Mouse (Mus musculus) left cerebral cortex, adult 18-20 months (tissue): ENCODE results near the gene Dlg1. TPM values are rescaled to one million over a fixed set of nuclear protein-coding genes. Genes with fewer than 3 reads are reported as not detected.
A peak's percentile ranks its signal among the peaks of the same experiment; 100 is the strongest.

Experiments
- DNase-seq, 2 experiments: peaks; one replicate each; pipeline ENCODE4 v3.0.0; 2021 to 2022; ENCODE audit warnings: low spot score in 2 of 2, mixed read lengths in 1 of 2
- total RNA-seq, 2 experiments: library from RNA; stranded (reverse); gene quantifications; 2 replicates each; pipeline ENCODE4 v1.2.3; 2021

Dlg1 gene
- total RNA-seq, 2 experiments from 2014 or later: 179 to 196 TPM

DNA sequence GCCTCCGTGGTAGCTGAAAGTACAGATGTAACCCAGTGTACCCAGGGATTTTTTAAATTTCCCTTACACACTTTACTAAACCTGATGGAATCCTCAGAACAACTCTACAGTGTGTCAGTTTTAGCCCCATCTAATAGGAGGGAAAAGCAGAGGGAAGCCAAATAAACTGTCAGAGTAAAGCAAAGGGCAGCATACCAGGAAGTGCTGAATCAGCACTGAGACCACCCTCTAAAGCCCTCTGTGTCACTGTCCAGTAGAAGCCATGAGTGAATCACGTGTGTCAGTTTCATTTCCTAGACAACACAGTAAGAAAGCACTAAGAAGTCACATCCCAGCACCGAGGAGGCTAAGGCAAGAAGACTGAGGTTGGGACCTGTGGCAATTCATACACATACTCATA lies 174.1 kb downstream of the Dlg1 start:
- DNase-seq: no peak

DNA sequence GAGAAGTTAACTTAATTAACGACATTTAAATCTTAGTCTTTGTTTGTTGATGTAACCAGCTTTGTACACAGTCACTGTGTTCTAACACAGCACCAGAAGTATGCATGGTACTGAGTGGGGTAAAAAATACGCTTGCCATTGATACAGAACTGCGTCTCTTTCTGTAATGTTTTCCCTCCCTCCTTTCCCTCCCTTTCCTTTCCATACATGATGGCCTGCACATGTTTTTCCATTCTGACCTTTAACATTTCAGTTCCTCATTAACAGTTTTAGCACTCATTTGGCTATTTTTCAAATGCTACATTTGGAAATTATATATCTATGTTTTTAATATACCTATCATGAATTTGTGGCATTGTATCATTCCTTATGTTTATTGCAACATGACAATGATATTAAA lies 181.0 kb downstream of the Dlg1 start:
- DNase-seq: no peak

DNA sequence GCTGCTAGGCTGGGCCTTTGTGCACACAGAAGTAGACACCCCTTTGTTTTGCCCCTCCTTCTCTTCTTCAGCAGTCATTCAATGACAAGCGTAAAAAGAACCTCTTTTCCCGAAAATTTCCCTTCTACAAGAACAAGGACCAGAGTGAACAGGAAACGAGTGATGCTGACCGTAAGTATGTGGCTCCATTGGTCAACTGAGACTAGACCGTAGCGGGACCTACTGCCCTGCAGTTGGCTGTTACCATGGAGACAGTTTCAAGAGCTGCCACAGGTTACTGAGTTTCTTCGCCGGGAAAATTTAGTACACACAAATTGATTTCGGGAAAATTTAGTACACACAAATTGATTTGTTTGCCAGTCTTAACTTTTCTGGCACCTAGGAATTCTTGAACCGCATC lies 183.5 kb downstream of the Dlg1 start:
- no peak for DNase-seq

DNA sequence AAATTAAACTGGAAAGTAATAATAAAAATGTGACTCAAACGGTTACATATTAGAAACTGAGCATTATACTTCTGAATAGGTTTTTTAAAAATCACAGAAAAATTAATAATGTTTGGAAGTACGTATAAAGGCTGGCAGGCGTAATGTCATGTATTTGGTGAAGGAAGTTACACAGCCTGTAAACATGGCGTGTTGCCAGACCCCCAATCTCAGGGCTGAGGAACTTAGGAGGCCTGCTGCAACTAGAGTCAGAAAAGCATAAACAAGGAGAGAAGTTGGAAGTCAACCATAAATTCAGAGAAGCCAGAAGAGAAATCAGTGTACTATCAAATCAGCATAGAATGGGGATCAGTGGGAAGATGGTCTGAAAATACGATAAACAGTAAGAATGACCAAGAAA lies 200.7 kb downstream of the Dlg1 start:
- no peak for DNase-seq

DNA sequence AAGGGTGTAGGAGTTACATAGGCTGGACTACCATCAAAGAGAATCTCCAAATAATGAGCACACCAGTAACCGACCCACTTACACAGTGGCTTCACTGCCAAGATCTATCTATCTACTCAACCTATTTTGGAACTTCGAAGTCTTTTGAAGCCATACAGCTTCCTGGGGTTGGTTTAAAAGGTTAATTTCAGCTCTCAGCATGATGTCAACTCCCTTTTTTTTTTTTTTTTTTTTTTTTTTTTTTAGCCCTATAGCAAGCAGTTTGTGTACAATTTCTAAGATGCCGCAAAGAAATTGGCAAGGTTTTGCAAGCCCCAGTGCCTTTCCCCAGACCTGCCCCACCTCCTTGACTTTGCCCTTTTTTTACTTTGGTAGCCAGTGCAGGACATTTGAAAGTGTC lies 202.0 kb downstream of the Dlg1 start:
- DNase-seq: no peak

DNA sequence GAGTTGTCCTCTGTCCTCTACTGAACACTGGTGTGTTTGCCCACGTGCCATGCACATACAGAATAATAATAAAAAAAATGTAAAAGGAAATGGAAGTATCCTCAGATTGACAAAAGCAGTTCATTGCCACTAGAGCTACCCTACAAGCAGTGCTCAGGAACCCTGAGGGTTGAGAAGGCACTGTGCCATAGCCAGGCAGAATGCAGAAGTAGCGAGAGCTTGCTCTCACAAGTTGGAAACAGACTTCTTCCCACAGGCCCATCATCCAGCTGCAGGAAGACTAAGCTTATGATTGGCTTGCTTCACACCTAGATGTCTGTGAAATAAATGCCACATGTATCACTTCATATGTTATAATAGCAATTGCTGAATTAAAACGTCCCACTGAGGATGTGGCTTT lies 203.7 kb downstream of the Dlg1 start:
- no peak for DNase-seq

DNA sequence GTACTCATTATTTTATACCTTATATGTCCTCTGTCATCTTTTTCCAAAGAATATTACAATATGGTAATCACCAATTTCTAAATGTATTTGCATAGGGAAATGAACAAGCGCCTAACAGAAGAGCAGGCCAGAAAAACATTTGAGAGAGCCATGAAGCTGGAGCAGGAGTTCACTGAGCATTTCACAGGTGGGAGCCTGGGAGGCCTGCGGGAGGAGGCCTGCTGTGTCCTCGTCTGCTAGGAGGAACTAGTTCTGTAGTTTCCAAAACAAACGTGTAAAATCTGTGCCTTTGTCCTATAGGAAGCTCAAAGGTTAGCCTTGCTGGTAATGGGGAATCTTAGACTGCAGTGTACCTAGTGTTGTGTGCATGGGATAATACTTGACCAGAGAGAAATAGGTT lies 204.5 kb downstream of the Dlg1 start:
- DNase-seq: no peak

DNA sequence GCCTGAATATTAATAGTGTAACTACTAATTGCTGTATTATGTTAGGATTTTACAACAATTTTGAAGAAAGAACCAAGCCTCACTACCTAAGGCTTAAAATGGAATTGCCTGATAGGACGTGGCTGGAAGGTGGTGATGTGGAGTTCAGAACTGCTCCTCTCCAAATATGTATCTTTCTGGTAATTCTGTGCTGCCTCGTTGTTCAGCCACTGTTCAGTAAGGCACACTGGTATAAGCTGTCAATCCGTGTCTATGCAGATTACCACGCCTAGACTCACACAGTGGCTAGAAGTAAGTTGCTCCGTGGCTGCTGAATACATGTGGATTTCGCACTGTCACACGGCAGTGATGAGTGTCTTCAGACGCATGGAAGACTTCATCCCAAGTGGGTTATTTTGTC lies 210.5 kb downstream of the Dlg1 start:
- no peak for DNase-seq

DNA sequence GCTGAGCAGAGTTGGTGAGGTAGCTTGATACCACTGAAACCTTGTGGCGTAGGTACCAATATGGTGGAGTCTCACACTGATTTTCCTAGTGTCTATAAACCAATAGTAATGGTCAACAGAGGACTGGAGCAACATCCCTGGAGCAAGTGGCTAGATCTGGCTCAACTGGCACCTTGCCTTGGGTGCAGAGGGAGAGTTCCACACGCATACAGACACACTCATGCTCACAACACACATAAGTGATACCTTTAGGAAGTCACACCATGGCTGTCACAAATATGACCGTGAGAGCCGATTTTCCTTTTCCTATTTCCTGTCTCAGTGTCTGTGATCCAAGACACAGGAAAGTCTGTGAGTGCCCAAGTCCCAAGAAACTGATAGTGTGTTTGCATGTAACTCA lies 212.1 kb downstream of the Dlg1 start:
- no peak for DNase-seq

DNA sequence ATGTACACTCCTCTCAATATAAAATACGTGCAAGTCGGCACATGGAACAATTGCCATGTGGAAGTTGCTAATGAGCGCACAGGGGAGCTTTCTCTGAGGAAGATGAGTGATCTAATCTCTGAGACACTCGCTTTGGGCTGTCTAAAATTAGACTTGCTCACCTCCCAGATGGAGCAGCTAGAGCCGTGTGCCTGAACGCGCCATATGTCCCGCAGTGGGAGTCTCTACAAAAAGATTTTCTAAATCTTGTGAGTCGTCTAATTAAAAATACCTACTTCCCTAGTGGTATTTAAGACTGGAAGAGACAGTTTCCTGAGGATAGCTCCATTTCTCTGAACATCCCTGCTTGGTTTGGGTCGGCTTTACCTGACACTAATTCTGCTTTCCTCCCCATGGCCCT lies 213.1 kb downstream of the Dlg1 start:
- peak; percentile 72 to 81 for DNase-seq

DNA sequence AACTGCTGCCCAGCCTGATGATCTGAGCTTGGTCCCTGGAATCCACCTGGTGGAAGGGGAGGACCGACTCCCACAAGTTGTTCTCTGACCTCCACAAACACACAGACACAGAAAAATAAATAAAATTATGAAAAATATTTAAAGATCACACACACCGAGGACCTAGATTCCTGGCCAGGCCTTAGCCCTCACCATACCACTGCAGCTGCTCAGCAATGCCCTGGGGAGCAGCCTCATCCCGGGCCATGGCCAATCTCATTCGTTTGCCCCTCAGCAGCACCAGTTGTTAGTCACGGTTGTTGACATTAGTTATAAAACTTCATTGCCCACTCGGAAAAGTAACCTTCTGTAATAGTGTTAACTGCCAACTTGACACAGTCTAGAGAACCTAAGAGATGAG lies 214.8 kb downstream of the Dlg1 start:
- DNase-seq: no peak

DNA sequence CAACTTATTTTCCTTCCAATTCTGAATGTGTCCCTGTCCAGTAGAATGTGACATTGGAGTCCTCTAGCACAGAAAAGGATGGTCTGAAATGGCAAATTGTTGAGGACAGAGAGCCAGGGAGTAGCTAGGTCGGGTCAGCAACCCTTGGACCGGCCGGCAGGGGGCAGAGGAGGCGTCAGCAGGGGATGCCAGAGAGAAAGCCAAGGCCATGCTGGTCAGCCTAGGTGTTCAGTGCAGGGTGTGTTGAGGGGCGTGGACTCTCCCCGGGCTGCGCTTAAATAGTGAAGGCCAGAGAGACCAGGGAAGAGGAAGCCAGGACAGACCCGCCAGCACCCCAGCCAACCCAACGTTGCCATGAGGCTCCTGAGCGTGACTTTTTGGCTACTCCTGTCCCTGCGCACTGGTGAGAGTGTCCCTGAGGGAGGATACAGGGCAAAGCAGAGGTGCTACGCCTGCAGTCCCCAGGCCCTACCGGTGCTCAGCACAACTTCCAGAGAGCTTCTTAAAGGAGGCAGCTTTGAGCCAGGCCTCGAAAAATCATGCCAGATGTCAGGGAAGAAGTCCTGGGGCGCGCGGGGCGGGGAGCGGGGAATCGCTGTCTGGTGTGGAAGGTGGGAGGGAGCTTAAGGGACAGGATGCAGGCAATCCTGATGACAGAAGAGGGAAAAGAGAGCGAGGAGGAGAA lies 215.5 kb downstream of the Dlg1 start, which contains the start of gene Meltf:
Gene Meltf, plus strand, starts transcription at position 238 of the 685 bp plus-strand sequence.
- peak in 1 of 2 experiments; percentile 62 for DNase-seq

DNA sequence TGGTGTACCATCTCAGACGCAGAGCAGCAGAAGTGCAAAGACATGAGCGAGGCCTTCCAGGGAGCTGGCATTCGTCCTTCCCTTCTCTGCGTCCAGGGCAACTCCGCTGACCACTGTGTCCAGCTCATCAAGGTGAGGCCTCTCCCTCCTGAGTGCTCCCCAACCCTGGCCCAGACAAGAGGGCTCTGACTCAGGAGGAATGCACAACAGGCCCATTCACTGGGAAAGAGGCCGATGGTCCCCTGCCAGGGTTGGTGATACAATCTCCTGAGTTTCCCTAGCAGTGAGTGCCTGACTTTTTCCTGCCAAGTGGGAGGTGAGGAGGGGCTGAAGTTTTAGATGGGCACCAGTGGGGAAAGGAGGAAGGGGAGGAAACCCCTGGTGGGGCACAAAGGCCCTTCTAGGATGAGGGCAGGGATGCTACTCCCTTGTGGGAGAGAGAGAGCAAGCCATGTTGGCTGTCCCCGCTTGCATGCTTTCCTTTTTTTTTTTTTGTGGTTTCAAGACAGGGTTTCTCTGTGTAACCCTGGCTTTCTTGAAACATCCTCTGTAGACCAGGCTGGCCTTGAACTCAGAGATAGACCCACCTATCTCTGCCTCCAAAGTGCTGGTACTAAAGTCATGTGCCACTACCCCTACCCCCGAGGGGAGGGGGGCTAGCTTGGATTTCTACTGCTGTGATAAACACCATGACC lies 217.1 kb downstream of the Dlg1 start:
- no peak for DNase-seq

DNA sequence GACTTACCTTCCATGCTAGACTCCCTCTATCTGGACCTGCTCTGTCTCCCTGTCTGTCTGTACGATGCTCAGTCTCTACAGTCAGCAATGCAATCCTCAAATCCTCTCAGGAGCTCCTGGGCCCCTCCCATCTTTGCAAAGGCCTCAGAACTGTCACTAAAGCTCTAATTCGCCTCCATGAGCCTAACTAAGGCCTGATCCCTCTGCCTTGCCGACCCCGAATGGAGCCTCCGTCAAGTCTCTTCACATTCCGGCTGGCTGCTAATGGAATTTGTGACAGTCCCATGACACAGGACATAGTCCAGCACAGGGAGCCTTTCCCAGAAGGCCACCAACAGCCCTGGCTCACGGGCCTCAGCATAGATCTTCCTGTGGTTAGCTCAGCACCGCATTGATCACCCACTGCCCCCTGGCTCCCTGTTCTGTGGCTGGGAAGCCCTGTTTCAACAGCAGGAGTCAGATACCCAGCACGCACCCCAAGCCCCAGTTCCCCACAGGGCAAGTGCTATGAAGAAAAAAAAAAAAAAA lies 219.2 kb downstream of the Dlg1 start:
- DNase-seq: no peak

DNA sequence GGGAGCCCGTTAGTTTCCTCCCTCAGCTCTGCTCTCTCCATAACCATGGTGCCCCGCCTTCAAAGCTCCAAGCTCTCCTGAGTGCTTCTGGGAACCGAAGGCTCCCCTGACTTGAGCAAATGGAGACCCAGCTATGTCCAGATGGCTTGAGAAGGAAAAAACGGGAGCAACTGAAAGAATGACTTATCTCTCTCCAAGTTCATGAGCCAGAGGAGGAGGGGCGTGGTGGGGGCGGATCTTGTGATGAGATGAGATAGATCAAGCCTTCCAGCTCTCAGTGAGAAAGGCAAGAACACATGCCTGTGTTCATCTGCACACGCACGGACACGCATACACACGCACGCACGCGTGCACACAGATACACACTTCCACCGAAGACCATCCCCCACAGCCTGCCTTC lies 220.1 kb downstream of the Dlg1 start:
- peak; percentile 48 to 63 for DNase-seq

DNA sequence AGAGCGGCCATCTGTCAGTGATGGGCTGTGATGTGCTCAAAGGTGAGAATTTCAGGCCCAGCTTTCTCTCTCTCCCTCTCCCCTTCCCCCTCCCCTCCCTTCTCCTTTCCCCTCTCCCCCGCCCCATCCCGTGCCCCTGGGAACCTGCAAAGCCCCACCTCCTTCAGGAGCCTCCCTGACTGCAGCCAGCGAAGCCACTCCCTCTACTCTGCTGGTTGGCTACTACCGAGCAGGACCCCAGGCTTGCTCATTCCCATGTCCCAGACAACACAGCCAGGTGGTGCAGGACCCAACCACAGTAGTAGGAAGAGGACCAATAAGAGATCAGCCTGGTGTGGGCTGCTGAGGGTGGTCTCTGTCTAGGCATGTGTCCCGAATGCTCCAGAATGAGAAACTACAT lies 220.7 kb downstream of the Dlg1 start:
- no peak for DNase-seq

DNA sequence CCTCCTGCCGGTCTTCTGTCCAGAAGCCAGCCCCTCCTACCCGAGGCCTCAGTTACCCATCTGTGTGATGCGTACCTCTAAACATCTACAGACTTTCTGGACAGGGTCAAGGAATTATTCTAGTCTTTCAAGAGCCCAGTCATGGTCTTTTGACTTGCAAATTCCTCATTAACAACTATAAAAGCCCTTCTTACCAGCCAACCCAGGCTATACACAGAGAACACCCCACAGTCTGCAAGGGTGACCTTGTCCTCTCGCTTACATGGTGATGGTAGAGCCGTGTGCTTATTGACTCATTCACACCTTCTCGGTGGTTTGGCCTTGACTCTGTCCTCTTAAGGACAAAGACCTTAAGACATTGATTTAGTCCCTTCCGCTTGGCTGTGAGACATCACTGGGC lies 227.7 kb downstream of the Dlg1 start:
- no peak for DNase-seq

DNA sequence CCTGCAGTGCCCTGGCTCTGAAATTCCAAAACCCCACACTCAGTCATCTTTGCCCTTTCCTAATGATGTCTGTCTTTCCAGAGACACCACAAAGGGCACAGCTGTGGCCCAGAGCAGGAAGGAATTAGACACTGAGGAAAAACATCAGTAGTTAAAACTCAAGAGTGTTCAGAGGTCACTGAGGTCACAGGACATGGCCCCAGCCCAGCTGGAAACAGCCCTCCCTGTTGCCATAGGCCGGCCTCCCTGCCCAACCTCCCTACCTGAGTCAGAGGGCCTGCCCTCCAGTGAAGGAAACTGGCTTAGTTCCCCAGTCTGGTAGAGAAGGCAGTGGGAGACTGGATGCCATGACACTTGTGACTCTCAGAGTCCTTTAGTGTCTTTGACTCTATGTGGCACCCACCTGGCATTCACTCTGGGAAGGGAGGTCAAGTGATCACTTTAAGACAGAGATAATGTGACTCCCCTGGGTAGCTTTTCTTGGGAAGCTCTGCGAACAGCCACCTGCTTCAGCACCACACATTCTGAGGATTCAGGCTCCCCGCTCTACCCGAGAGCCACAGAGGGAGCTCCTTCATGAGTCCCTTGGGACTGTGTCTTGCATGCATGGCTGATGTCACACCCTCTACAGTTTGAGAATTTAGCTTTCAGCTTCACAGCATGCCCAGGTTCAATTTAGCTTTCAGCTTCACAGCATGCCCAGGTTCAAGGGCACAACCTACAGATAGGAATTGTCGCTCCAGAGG lies 230.3 kb downstream of the Dlg1 start:
- DNase-seq: no peak

DNA sequence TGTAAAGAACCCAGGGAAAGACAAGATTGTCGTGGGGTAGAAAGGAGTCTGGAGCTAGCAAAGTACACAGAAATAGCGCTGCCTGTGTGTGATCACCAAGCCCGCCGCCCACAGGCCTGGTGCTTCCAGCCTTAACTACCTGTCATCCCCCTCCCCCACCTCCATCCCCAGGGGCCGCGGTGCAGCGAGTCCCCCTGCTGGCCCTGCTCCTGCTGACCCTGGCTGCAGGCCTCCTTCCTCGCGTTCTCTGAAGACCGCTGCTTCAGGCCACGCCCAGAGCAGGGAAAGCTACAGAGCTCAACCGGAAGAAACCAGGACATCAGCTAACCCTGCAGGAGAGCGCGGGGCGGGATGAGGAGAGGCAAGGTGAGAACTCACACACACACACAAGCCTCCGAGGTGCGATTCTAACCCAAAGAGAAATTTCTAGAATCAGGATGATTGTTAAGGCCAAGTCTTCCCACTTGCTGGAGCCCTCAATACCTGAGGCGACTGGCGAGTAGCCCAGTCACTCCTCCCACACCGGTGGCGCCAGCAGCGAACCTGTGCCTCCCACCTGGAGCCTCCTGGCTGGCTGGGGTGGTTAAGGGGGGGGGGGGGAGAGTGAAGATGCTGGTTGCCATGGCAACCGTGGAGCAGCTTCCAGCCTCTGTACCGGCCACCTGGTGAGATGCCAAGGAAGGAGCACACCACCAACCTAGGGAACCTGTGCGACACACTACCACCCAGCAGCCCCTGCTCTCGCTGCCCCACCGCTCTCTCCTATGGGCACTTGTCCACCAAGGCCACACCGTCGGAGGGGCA lies 233.9 kb downstream of the Dlg1 start:
- DNase-seq: peak; percentile 74 to 82

DNA sequence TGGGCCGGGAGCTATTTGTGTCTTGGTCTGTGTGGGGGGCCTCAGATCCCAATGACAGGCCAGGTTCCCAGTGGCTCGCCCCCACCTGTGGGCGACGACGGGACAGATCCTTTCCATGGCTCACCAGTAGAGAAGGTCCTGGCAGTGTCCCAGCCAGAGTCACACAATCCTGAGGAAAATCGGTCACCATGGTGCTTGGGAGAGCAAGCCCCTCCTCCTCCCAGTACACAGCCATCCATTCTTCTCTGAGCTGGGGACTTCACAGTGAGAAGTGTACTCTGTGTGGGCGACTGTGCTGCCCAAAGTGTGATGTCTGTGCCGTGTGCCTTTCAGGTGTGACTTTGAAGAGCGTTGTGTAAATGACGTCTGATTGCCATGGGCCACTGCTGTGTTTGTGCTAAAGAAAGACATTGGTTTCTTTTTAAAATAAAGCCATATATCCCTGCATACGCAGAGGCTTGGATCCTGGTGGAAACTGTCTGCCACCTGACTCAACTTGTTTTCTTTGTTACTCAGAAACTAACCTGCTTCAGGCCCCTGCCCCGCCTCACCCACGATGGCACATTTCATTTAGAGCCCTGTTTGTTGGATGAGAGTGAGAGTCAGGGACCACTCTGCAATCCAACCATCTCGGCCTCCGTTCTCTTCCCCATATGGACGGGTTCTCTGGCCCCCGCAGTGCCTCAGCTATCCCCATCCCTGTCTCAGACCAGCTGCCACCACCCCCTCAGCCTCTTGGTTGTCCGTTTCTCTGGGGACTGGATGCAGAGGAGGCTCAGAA lies 235.5 kb downstream of the Dlg1 start:
- peak; percentile 92 to 94 for DNase-seq
